Mouse (Mus musculus) macrophage (primary cell): ENCODE measurements around the gene Pde11a. TPM values are rescaled to one million over a fixed set of nuclear protein-coding genes. Genes with fewer than 3 reads are reported as not detected.

Experiments used
- H3K27ac ChIP-seq: fragments of 350-480 bp; formaldehyde crosslinking; 2 replicates; pipeline ENCODE4 v1.9.0; 2021
- H3K36me3 ChIP-seq: fragments of 350-480 bp; formaldehyde crosslinking; 2 replicates; pipeline ENCODE4 v1.9.0; 2021; ENCODE audit errors: inconsistent target
- H3K4me3 ChIP-seq: fragments of 350-480 bp; formaldehyde crosslinking; 2 replicates; pipeline ENCODE4 v1.9.0; 2021; ENCODE audit errors: inconsistent target
- H3K79me2 ChIP-seq: fragments of 350-480 bp; formaldehyde crosslinking; 2 replicates; pipeline ENCODE4 v1.9.0; 2021; ENCODE audit errors: inconsistent target
- whole genome bisulfite sequencing: methylation state at CpG from one replicate; pipeline ENCODE4 v1.1.7; 2026; ENCODE audit warnings: inconsistent platforms; ENCODE audit not compliant: missing documents; 5-methylcytosine and 5-hydroxymethylcytosine counted together
- polyA plus RNA-seq: library from polyadenylated mRNA; stranded (reverse); fragments of 250-400 nt; gene quantifications from 3 replicates; pipeline ENCODE4 v1.2.4, GENCODE M21; 2018; ENCODE audit warnings: inconsistent platforms

Pde11a gene
- polyA plus RNA-seq, 1 experiment from 2014 or later: not detected

GRCm38 (mm10) chr2:76158973-76159372 lies 179.6 kb downstream of the Pde11a start:
- 92% methylated on average over 2 of the region's 2 CpGs for WGBS
- Histone ChIP-seq H3K79me2 (no peaks in the 10 kb centered on the region), H3K4me3 (no peak overlapping the region), H3K36me3 (no peaks in the 10 kb centered on the region), H3K27ac (no peak overlapping the region)

- no peaks in the 10 kb centered on the region for H3K36me3 ChIP-seq
- no peak overlapping the region for H3K27ac ChIP-seq
- no peak overlapping the region for H3K4me3 ChIP-seq
- WGBS: 93% methylated on average over 10 of the region's 10 CpGs
- H3K79me2 ChIP-seq: no peaks in the 10 kb centered on the region
Measured at GRCm38 (mm10) chr2:76141136-76141535, 197.4 kb downstream of the Pde11a start.

GRCm38 (mm10) chr2:76132983-76133382 lies 205.6 kb downstream of the Pde11a start:
- H3K36me3 ChIP-seq: no peaks in the 10 kb centered on the region
- H3K79me2 ChIP-seq: no peaks in the 10 kb centered on the region
- no peak overlapping the region for H3K27ac ChIP-seq
- WGBS: 25% methylated on average over 3 of the region's 3 CpGs
- no peak overlapping the region for H3K4me3 ChIP-seq

GRCm38 (mm10) chr2:76129933-76130627 lies 208.5 kb downstream of the Pde11a start:
- no peak overlapping the region for H3K27ac ChIP-seq
- 58% methylated on average over 12 of the region's 12 CpGs for WGBS
- no peak overlapping the region for H3K4me3 ChIP-seq
- no peaks in the 10 kb centered on the region for H3K36me3 ChIP-seq
- no peaks in the 10 kb centered on the region for H3K79me2 ChIP-seq

GRCm38 (mm10) chr2:76129058-76129437 lies 209.5 kb downstream of the Pde11a start:
- H3K4me3 ChIP-seq: no peak overlapping the region
- H3K27ac ChIP-seq: no peak overlapping the region
- H3K79me2 ChIP-seq: no peaks in the 10 kb centered on the region
- no peaks in the 10 kb centered on the region for H3K36me3 ChIP-seq
- WGBS: 39% methylated on average over 8 of the region's 8 CpGs

- no peak overlapping the region for H3K4me3 ChIP-seq
- no peaks in the 10 kb centered on the region for H3K79me2 ChIP-seq
- no peaks in the 10 kb centered on the region for H3K36me3 ChIP-seq
- H3K27ac ChIP-seq: no peak overlapping the region
- WGBS: 42% methylated on average over 9 of the region's 9 CpGs
Measured at GRCm38 (mm10) chr2:76128105-76129057, 210.2 kb downstream of the Pde11a start.

- 90% methylated on average over 6 of the region's 6 CpGs for WGBS
- Histone ChIP-seq H3K36me3 (no peaks in the 10 kb centered on the region), H3K4me3 (no peak overlapping the region), H3K27ac (no peak overlapping the region), H3K79me2 (no peaks in the 10 kb centered on the region)
Measured at GRCm38 (mm10) chr2:76126651-76127050, 211.9 kb downstream of the Pde11a start.

GRCm38 (mm10) chr2:76124821-76125220 lies 213.8 kb downstream of the Pde11a start:
- H3K36me3 ChIP-seq: no peaks in the 10 kb centered on the region
- no peaks in the 10 kb centered on the region for H3K79me2 ChIP-seq
- no peak overlapping the region for H3K27ac ChIP-seq
- 89% methylated on average over 6 of the region's 6 CpGs for WGBS
- no peak overlapping the region for H3K4me3 ChIP-seq

- 11% methylated on average over 6 of the region's 6 CpGs for WGBS
- no peak overlapping the region for H3K4me3 ChIP-seq
- no peak overlapping the region for H3K27ac ChIP-seq
- H3K79me2 ChIP-seq: no peaks in the 10 kb centered on the region
- no peaks in the 10 kb centered on the region for H3K36me3 ChIP-seq
Measured at GRCm38 (mm10) chr2:76122167-76122566, 216.4 kb downstream of the Pde11a start.

- 61% methylated on average over 2 of the region's 2 CpGs for WGBS
- Histone ChIP-seq H3K27ac (no peak overlapping the region), H3K79me2 (no peaks in the 10 kb centered on the region), H3K4me3 (no peak overlapping the region), H3K36me3 (no peaks in the 10 kb centered on the region)
Measured at GRCm38 (mm10) chr2:76119848-76120247, 218.7 kb downstream of the Pde11a start.

- no peaks in the 10 kb centered on the region for H3K79me2 ChIP-seq
- no peak overlapping the region for H3K4me3 ChIP-seq
- no peak overlapping the region for H3K27ac ChIP-seq
- 47% methylated on average over 5 of the region's 5 CpGs for WGBS
- H3K36me3 ChIP-seq: no peaks in the 10 kb centered on the region
Measured at GRCm38 (mm10) chr2:76118491-76118890, 220.1 kb downstream of the Pde11a start.

GRCm38 (mm10) chr2:76117219-76117618 lies 221.4 kb downstream of the Pde11a start:
- 100% methylated on average over 1 of the region's 1 CpGs for WGBS
- Histone ChIP-seq H3K4me3 (no peak overlapping the region), H3K79me2 (no peaks in the 10 kb centered on the region), H3K27ac (no peak overlapping the region), H3K36me3 (no peaks in the 10 kb centered on the region)

GRCm38 (mm10) chr2:76115696-76116095 lies 222.9 kb downstream of the Pde11a start:
- no peak overlapping the region for H3K4me3 ChIP-seq
- no peaks in the 10 kb centered on the region for H3K36me3 ChIP-seq
- no peaks in the 10 kb centered on the region for H3K79me2 ChIP-seq
- 67% methylated on average over 1 of the region's 1 CpGs for WGBS
- H3K27ac ChIP-seq: no peak overlapping the region

- no peak overlapping the region for H3K4me3 ChIP-seq
- H3K79me2 ChIP-seq: no peaks in the 10 kb centered on the region
- H3K36me3 ChIP-seq: no peaks in the 10 kb centered on the region
- H3K27ac ChIP-seq: no peak overlapping the region
- 13% methylated on average over 6 of the region's 6 CpGs for WGBS
Measured at GRCm38 (mm10) chr2:76114734-76115133, 223.8 kb downstream of the Pde11a start.

- Histone ChIP-seq H3K36me3 (no peaks in the 10 kb centered on the region), H3K27ac (no peak overlapping the region), H3K79me2 (no peaks in the 10 kb centered on the region), H3K4me3 (no peak overlapping the region)
- 51% methylated on average over 8 of the region's 8 CpGs for WGBS
Measured at GRCm38 (mm10) chr2:76109653-76110052, 228.9 kb downstream of the Pde11a start.
